Mouse (Mus musculus): ENCODE results near the gene Nalcn.
"Not testable (repeated sequence)": the region's sequence is repeated elsewhere in the genome, so short reads cannot be mapped to it uniquely, and the experiment has no call there.

The Nalcn gene

GRCm38 (mm10) chr14:123626501-123627179 is at the start of gene Nalcn:
Gene Nalcn (minus strand): TSS chr14:123627144.
- DNase-seq (ENCODE audit: low spot score), result no peak

- not testable (repeated sequence) for DNase-seq (ENCODE audit: low spot score)
These were observed 44.1 kb upstream of the Nalcn start for GRCm38 (mm10) chr14:123671076-123671475.

GRCm38 (mm10) chr14:123664451-123664850 is 37.5 kb upstream of the Nalcn start:
- DNase-seq (ENCODE audit: low spot score), result no peak

- DNase-seq (ENCODE audit: low spot score), result no peak
These were observed 36.3 kb upstream of the Nalcn start for GRCm38 (mm10) chr14:123663206-123663605.

- DNase-seq (ENCODE audit: low spot score), result no peak
These were observed 35.4 kb upstream of the Nalcn start for GRCm38 (mm10) chr14:123662386-123662785.

- no peak for DNase-seq (ENCODE audit: low spot score)
These were observed 34.1 kb upstream of the Nalcn start for GRCm38 (mm10) chr14:123661091-123661491.

GRCm38 (mm10) chr14:123659921-123660385 is 33.0 kb upstream of the Nalcn start, which contains the start of gene Itgbl1:
Gene Itgbl1 (plus strand): TSS chr14:123659971.
- no peak for DNase-seq (ENCODE audit: low spot score)

- DNase-seq (ENCODE audit: low spot score), result no peak
These were observed 227 bp upstream of the Nalcn start for GRCm38 (mm10) chr14:123627180-123627562.

GRCm38 (mm10) chr14:123622969-123623368 is 4.0 kb downstream of the Nalcn start:
- DNase-seq (ENCODE audit: low spot score), result no peak

- no peak for DNase-seq (ENCODE audit: low spot score)
These were observed 31.7 kb downstream of the Nalcn start for GRCm38 (mm10) chr14:123595265-123595664.

- no peak for DNase-seq (ENCODE audit: low spot score)
These were observed 39.5 kb downstream of the Nalcn start for GRCm38 (mm10) chr14:123587412-123587811.

GRCm38 (mm10) chr14:123582433-123582832 is 44.5 kb downstream of the Nalcn start:
- no peak for DNase-seq (ENCODE audit: low spot score)

GRCm38 (mm10) chr14:123575356-123575755 is 51.6 kb downstream of the Nalcn start:
- no peak for DNase-seq (ENCODE audit: low spot score)

- DNase-seq (ENCODE audit: low spot score), result no peak
These were observed 52.0 kb downstream of the Nalcn start for GRCm38 (mm10) chr14:123574936-123575335.

- no peak for DNase-seq (ENCODE audit: low spot score)
These were observed 60.3 kb downstream of the Nalcn start for GRCm38 (mm10) chr14:123566599-123566998.

GRCm38 (mm10) chr14:123555533-123555932 is 71.4 kb downstream of the Nalcn start:
- DNase-seq (ENCODE audit: low spot score), result no peak

GRCm38 (mm10) chr14:123554936-123555335 is 72.0 kb downstream of the Nalcn start:
- no peak for DNase-seq (ENCODE audit: low spot score)

GRCm38 (mm10) chr14:123542362-123542761 is 84.6 kb downstream of the Nalcn start:
- DNase-seq (ENCODE audit: low spot score), result no peak

- DNase-seq (ENCODE audit: low spot score), result no peak
These were observed 91.3 kb downstream of the Nalcn start for GRCm38 (mm10) chr14:123535636-123536035.

GRCm38 (mm10) chr14:123533000-123533399 is 93.9 kb downstream of the Nalcn start:
- DNase-seq (ENCODE audit: low spot score), result no peak

GRCm38 (mm10) chr14:123531271-123531670 is 95.7 kb downstream of the Nalcn start:
- no peak for DNase-seq (ENCODE audit: low spot score)

- DNase-seq (ENCODE audit: low spot score), result no peak
These were observed 97.8 kb downstream of the Nalcn start for GRCm38 (mm10) chr14:123529143-123529542.

- DNase-seq (ENCODE audit: low spot score), result no peak
These were observed 113.4 kb downstream of the Nalcn start for GRCm38 (mm10) chr14:123513376-123514141.

All from T-cell, adult 2 months (primary cell).